Mouse (Mus musculus) cortical plate, adult 2 months (tissue): ENCODE results near the gene Lyst.

Source experiments
- CTCF ChIP-seq: fragments of 200-500 bp; IDR thresholded peaks from 2 replicates; pipeline ENCODE4 v1.5.1; 2011; ENCODE audit warnings: mild to moderate bottlenecking, control low read depth, low read length; ENCODE audit not compliant: insufficient read depth; ENCODE audit errors: extremely low read depth
- POLR2A ChIP-seq: fragments of 200-500 bp; IDR thresholded peaks from 2 replicates; pipeline ENCODE4 v1.6.1; 2011; ENCODE audit warnings: mild to moderate bottlenecking, low read length, control low read depth; ENCODE audit not compliant: insufficient read depth; ENCODE audit errors: extremely low read depth

- no peak for TF ChIP-seq CTCF
- no peak for TF ChIP-seq POLR2A
Measured at GRCm38 (mm10) chr13:13606149-13606548, 16.0 kb downstream of the Lyst start.
